Mouse (Mus musculus): ENCODE measurements around the gene Pbx2.

GRCm38 (mm10) chr17:34604511-34605237 lies 13.6 kb downstream of the Pbx2 start:
- no peak for TF ChIP-seq CTCF (IDR thresholded peaks at IDR 0.05; ENCODE audit: insufficient read depth, low read depth, low read length)
- no peak for TF ChIP-seq POLR2A (IDR thresholded peaks at IDR 0.05; ENCODE audit: insufficient read depth, low read depth, low read length)
